Mouse (Mus musculus) lung, postnatal 0 days (tissue): ENCODE data around the gene Klc1.

Experiments
- CTCF ChIP-seq: IDR thresholded peaks from 2 replicates; pipeline ENCODE4 v1.5.1; 2016; ENCODE audit warnings: antibody characterized with exemption, mild to moderate bottlenecking
- EP300 ChIP-seq: IDR thresholded peaks from 2 replicates; pipeline ENCODE4 v1.6.1; 2016; ENCODE audit warnings: antibody characterized with exemption, mild to moderate bottlenecking, control low read depth

- TF ChIP-seq CTCF (no peak), EP300 (no peak)
These were observed 15.5 kb downstream of the Klc1 start for GRCm38 (mm10) chr12:111774156-111774555.
